Mouse (Mus musculus) intestine, embryonic 14.5 days (tissue): ENCODE results near the gene Cdc42ep5. TPM values are rescaled to one million over a fixed set of nuclear protein-coding genes. Genes with fewer than 3 reads are reported as not detected.

Source experiments
- ATAC-seq: fragments of 200-750 bp; cut with Nextera tagmentation; replicated peaks from 2 replicates; pipeline ENCODE4 v1.8.0; 2017; ENCODE audit warnings: low read depth, moderate number of reproducible peaks, moderate TSS enrichment, moderate library complexity; ENCODE audit not compliant: low FRiP score, low TSS enrichment
- DNase-seq: peaks from one replicate; pipeline ENCODE4 v3.0.0-alpha.2; 2018; ENCODE audit warnings: low spot score
- H3K27ac ChIP-seq: fragments of 300-500 bp; sonication (generic); 2 replicates; pipeline ENCODE4 v1.5.1; 2014; ENCODE audit warnings: low read depth, mild to moderate bottlenecking, control low read depth
- H3K27me3 ChIP-seq: fragments of 300-500 bp; sonication (generic); replicated peaks from 2 replicates; pipeline ENCODE4 v1.6.1; 2014; ENCODE audit warnings: low read length, control low read depth; ENCODE audit not compliant: control insufficient read depth, insufficient read depth
- H3K36me3 ChIP-seq: fragments of 300-500 bp; sonication (generic); 2 replicates; pipeline ENCODE4 v1.6.1; 2014; ENCODE audit warnings: low read length, control low read depth; ENCODE audit not compliant: control insufficient read depth, insufficient read depth
- H3K4me1 ChIP-seq: fragments of 300-500 bp; sonication (generic); replicated peaks from 2 replicates; pipeline ENCODE4 v1.6.1; 2014; ENCODE audit warnings: low read length, control low read depth, mixed read lengths; ENCODE audit not compliant: control insufficient read depth, insufficient read depth
- H3K4me2 ChIP-seq: fragments of 300-500 bp; sonication (generic); 2 replicates; pipeline ENCODE4 v1.6.1; 2014; ENCODE audit warnings: low read length
- H3K4me3 ChIP-seq: fragments of 300-500 bp; sonication (generic); 2 replicates; pipeline ENCODE4 v1.5.1; 2014; ENCODE audit warnings: low read depth, low read length, control low read depth, mixed read lengths
- H3K9ac ChIP-seq: fragments of 300-500 bp; sonication (generic); 2 replicates; pipeline ENCODE4 v1.6.1; 2014; ENCODE audit warnings: mild to moderate bottlenecking, low read length
- H3K9me3 ChIP-seq: fragments of 300-500 bp; sonication (generic); 2 replicates; pipeline ENCODE4 v1.6.1; 2016; ENCODE audit warnings: low read length, control low read depth; ENCODE audit not compliant: control insufficient read depth
- WGBS: fragments of 180-500 bp; shearing (Covaris S2); extraction: QIAGEN DNeasy Blood & Tissue Kit; methylation state at CpG from one replicate; pipeline ENCODE4 v1.1.7; 2014; 5-methylcytosine and 5-hydroxymethylcytosine counted together
- polyA plus RNA-seq: library from polyadenylated mRNA; unstranded; fragments of >200 nt; fragmentation: Nextera tagmentation; extraction: Ambion mirVana; gene quantifications from 2 replicates; pipeline ENCODE4 v1.2.1, GENCODE M21; 2014

Cdc42ep5 gene
- polyA plus RNA-seq, 1 experiment from 2014 or later = 62.4 TPM

DNA sequence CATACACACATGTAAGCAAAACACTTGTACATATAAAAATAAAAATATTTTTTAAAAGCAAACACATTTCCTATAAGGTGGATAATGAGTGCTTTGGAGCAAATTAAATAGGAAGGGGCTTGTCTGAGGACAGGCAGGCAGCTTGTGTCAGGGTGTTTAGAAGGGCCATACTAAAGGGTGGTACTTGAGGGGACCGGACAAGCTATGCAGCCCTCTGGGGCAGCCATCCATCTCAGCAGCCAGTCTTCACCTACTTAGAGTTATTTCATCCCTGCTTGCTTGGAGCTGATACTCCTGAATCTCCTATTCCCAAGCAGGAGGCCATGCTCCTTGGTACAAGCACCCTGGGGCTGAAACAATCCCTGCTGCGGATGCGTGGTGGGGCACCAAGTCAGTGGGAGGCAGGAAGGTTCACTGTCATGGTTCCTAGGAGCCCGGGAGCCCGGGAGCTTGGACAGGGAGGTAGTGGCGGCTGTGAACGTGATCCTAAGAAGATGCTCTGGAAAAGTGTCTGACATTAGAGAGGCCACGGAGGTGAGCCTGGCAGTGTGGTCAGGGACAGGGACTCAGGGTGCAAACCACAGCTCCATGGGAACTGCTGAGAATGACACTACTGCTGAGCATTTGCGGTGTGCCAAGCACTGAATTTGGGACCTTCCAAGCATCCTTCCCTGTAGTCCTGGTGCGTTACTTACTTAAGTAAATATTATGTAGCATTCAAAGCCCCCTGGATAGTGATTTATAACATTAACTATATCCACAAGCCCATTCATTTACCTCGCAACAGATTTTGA lies 37.5 kb downstream of the Cdc42ep5 start:
- 86% methylated on average over 11 of the region's 11 CpGs for WGBS
- ATAC-seq (no peak), DNase-seq (no peak)
- Histone ChIP-seq H3K4me1 (no peaks in the 10 kb centered on the region), H3K27ac (no peak overlapping the region), H3K36me3 (no peaks in the 10 kb centered on the region), H3K9ac (no peak overlapping the region), H3K27me3 (no peaks in the 10 kb centered on the region), H3K9me3 (no peaks in the 10 kb centered on the region), H3K4me3 (no peak overlapping the region), H3K4me2 (no peak overlapping the region)

- WGBS = 23% methylated on average over 9 of the region's 9 CpGs
Measured at GRCm38 (mm10) chr7:4125306-4125705, 39.4 kb downstream of the Cdc42ep5 start.

GRCm38 (mm10) chr7:4124856-4125255 lies 39.8 kb downstream of the Cdc42ep5 start:
- Histone ChIP-seq H3K36me3 (no peaks in the 10 kb centered on the region), H3K9me3 (no peaks in the 10 kb centered on the region), H3K9ac (no peak overlapping the region), H3K4me2 (peak overlapping the region; percentile 29), H3K27me3 (peaks cover 19% of the 10 kb centered on the region), H3K4me1 (no peaks in the 10 kb centered on the region), H3K27ac (no peak overlapping the region), H3K4me3 (no peak overlapping the region)
- ATAC-seq (no peak), DNase-seq (no peak)
- WGBS = 18% methylated on average over 5 of the region's 5 CpGs

More at GRCm38 (mm10) chr7:4125306-4125705, 39.4 kb downstream of the Cdc42ep5 start:
- Histone ChIP-seq H3K36me3 (no peaks in the 10 kb centered on the region), H3K9me3 (no peaks in the 10 kb centered on the region), H3K27ac (no peak overlapping the region), H3K27me3 (peaks cover 15% of the 10 kb centered on the region), H3K4me2 (no peak overlapping the region), H3K9ac (no peak overlapping the region), H3K4me3 (no peak overlapping the region), H3K4me1 (no peaks in the 10 kb centered on the region)
- DNase-seq = no peak
- ATAC-seq = no peak

DNA sequence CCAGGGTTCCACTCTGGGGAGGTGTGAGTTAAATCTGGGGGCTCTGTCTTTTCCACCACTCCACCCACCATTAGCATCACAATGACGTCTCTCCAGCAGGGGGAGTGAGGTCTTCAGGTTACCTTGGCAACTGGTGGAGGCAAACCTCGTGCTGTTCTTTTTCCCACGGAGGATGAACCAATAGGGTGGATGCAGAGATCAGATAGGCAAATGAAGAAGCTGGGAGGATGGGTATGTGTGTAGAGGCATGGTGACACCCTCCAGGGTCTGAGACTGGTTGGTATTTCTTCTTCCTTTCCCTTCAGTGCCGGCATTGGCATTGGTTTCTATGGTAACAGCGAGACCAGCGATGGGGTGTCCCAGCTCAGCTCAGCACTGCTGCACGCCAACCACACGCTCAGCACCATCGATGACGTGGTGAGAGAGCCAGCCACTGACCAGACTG lies 40.3 kb downstream of the Cdc42ep5 start:
- Histone ChIP-seq H3K36me3 (no peaks in the 10 kb centered on the region), H3K4me1 (no peaks in the 10 kb centered on the region), H3K4me2 (peak overlapping the region; percentile 29), H3K4me3 (peak overlapping the region; percentile 15), H3K9me3 (no peaks in the 10 kb centered on the region), H3K27me3 (peaks cover 25% of the 10 kb centered on the region), H3K9ac (no peak overlapping the region), H3K27ac (no peak overlapping the region)
- DNase-seq (no peak), ATAC-seq (peak; percentile 62)
- under 1% methylated on average over 10 of the region's 10 CpGs for whole genome bisulfite sequencing

DNA sequence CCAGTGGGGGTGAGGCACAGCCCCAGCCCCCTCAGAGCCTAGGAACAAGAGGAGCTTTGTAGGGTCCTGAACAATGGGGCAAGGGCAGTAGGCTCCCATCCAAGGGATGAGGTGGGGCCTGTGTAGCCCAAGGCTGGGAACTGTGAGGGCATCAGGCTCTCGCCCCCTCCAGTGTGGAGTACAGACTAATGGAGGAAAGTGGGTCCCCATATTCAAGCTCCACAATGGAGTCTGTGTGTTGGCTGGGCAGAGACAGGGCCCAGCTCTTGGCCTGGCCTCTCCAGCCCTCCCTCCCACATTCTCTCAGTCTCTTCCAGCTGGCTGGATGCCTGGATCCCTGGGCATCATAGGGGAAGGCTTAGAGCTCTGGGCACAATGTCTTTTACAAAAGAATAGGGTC lies 40.9 kb downstream of the Cdc42ep5 start:
- WGBS = 43% methylated on average over 1 of the region's 1 CpGs
- no peak overlapping the region for H3K4me2 ChIP-seq
- H3K4me3 ChIP-seq = no peak overlapping the region
- H3K9me3 ChIP-seq = no peaks in the 10 kb centered on the region
- peaks cover 31% of the 10 kb centered on the region for H3K27me3 ChIP-seq
- ATAC-seq = peak; percentile 25
- H3K4me1 ChIP-seq = no peaks in the 10 kb centered on the region
- no peak overlapping the region for H3K27ac ChIP-seq
- H3K36me3 ChIP-seq = no peaks in the 10 kb centered on the region
- H3K9ac ChIP-seq = no peak overlapping the region
- no peak for DNase-seq

- H3K27me3 ChIP-seq = peaks cover 36% of the 10 kb centered on the region
- no peak overlapping the region for H3K4me2 ChIP-seq
- no peaks in the 10 kb centered on the region for H3K9me3 ChIP-seq
- H3K27ac ChIP-seq = no peak overlapping the region
- 82% methylated on average over 10 of the region's 10 CpGs for WGBS
- ATAC-seq = no peak
- no peaks in the 10 kb centered on the region for H3K4me1 ChIP-seq
- no peaks in the 10 kb centered on the region for H3K36me3 ChIP-seq
- H3K4me3 ChIP-seq = no peak overlapping the region
- H3K9ac ChIP-seq = no peak overlapping the region
- no peak for DNase-seq
Measured at GRCm38 (mm10) chr7:4122783-4123182, 41.9 kb downstream of the Cdc42ep5 start.

DNA sequence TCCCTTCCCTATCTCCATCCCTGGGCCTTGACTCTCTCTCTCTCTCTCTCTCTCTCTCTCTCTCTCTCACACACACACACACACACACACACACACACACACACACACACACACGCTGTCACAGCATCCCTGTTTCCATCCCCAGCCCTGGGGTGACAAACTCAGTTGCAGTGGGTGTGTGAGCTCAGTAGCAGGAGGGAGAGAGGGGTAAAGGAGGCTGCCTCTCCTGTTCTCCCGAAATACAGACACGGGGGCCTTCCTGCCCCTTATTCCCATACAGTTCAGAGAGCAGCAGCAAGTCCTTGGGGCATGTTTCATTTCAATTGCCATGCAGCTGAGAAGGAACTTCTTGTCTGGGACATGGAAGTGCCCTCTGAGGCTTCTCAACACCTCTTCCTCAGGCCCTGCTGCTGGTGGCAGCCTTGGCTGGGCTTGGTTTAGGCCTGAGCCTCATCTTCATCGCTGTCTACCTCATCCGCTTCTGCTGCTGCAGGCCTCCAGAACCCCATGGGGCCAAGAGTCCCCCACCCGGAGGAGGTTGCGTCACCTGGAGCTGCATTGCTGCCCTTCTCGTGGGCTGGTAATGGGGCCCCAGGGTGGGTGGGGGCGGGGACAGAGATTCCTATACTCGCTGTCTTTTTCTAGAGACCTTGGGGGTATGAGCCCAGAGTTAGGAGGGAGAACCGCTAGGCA lies 42.4 kb downstream of the Cdc42ep5 start:
- Histone ChIP-seq H3K9ac (no peak overlapping the region), H3K36me3 (no peaks in the 10 kb centered on the region), H3K9me3 (no peaks in the 10 kb centered on the region), H3K4me1 (no peaks in the 10 kb centered on the region), H3K27me3 (peaks cover 36% of the 10 kb centered on the region), H3K4me3 (no peak overlapping the region), H3K27ac (no peak overlapping the region), H3K4me2 (no peak overlapping the region)
- DNase-seq = no peak
- no peak for ATAC-seq
- 58% methylated on average over 11 of the region's 11 CpGs for WGBS

GRCm38 (mm10) chr7:4119976-4120921 lies 44.4 kb downstream of the Cdc42ep5 start:
- no peak for DNase-seq
- no peak overlapping the region for H3K9ac ChIP-seq
- WGBS = 29% methylated on average over 17 of the region's 19 CpGs

More at GRCm38 (mm10) chr7:4119976-4120921, 44.4 kb downstream of the Cdc42ep5 start:
- no peak overlapping the region for H3K27ac ChIP-seq
- no peaks in the 10 kb centered on the region for H3K36me3 ChIP-seq
- H3K4me2 ChIP-seq = peak overlapping the region; percentile 55
- H3K9me3 ChIP-seq = no peaks in the 10 kb centered on the region
- no peak for ATAC-seq
- no peaks in the 10 kb centered on the region for H3K4me1 ChIP-seq
- H3K4me3 ChIP-seq = peak overlapping the region; percentile 29; the same call in 1 of the 2 replicates
- peaks cover 36% of the 10 kb centered on the region for H3K27me3 ChIP-seq
